Mouse (Mus musculus) cerebellum, adult 2 months (tissue): Measurements from ENCODE around the gene Edc3. TPM values are rescaled to one million over a fixed set of nuclear protein-coding genes. Genes with fewer than 3 reads are reported as not detected.

Source experiments
- DNase-seq, 2 experiments: peaks; one replicate each; pipeline ENCODE4 v3.0.0; 2021
- H3K27ac ChIP-seq: fragments of 200-500 bp; 2 replicates; pipeline ENCODE4 v1.5.1; 2012; ENCODE audit warnings: low read length, control low read depth, inconsistent platforms; ENCODE audit not compliant: insufficient read depth
- H3K27me3 ChIP-seq: fragments of 200-500 bp; 2 replicates; pipeline ENCODE4 v1.6.1; 2012; ENCODE audit warnings: inconsistent platforms, mild to moderate bottlenecking, low read length, moderate library complexity; ENCODE audit not compliant: control insufficient read depth, insufficient read depth
- H3K4me1 ChIP-seq: fragments of 200-500 bp; 2 replicates; pipeline ENCODE4 v1.6.1; 2011; ENCODE audit warnings: low read length; ENCODE audit not compliant: control insufficient read depth, insufficient read depth
- H3K4me3 ChIP-seq: fragments of 200-500 bp; replicated peaks from 2 replicates; pipeline ENCODE3; 2011; ENCODE audit warnings: mild to moderate bottlenecking, low read depth, low read length, control low read depth; ENCODE audit not compliant: insufficient read depth
- CTCF ChIP-seq: fragments of 200-500 bp; IDR thresholded peaks from 2 replicates; pipeline ENCODE4 v1.5.1; 2011; ENCODE audit warnings: low read depth, mild to moderate bottlenecking, control low read depth, low read length, moderate library complexity, borderline replicate concordance; ENCODE audit not compliant: insufficient read depth
- POLR2A ChIP-seq: fragments of 200-500 bp; IDR thresholded peaks from 2 replicates; pipeline ENCODE4 v1.6.1; 2011; ENCODE audit warnings: low read length, control low read depth, borderline replicate concordance; ENCODE audit not compliant: insufficient read depth
- WGBS: fragments of 180-500 bp; shearing (Covaris S2); methylation state at CpG from one replicate; pipeline ENCODE4 v1.1.7; 2018; 5-methylcytosine and 5-hydroxymethylcytosine counted together
- polyA plus RNA-seq: library from polyadenylated mRNA; depleted of rRNA; stranded (reverse); fragments of >200 nt; gene quantifications from 2 replicates; pipeline ENCODE4 v1.2.3, GENCODE M21; 2012

The Edc3 gene
- polyA plus RNA-seq, 1 experiment, result 16.1 TPM

DNA sequence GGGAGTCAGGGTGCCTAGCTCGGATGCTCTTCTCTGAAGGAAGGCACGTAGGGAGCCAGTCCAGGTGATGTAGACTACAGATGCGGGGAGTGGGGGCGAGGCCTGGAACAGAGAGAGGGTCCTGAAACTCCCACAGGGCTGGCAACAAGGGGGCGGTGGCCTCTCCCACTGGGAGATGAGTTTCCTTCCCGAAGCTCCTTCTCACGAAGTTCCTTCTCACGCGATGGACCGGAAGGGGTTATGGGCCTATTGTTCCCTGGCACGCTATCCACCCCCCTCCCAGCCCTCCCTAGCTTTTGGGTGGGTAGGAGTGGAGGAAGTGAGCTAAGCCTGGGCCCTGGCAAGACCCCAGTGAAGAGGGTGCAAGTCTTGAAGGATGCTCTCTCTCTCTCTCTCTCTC, 40.5 kb upstream of the Edc3 start:
- DNase-seq, result no peak
- Histone ChIP-seq H3K27ac (no peak overlapping the region), H3K4me1 (no peaks in the 10 kb centered on the region), H3K27me3 (no peaks in the 10 kb centered on the region), H3K4me3 (no peak overlapping the region)
- TF ChIP-seq POLR2A (no peak), CTCF (no peak)
- whole genome bisulfite sequencing, result 69% methylated on average over 11 of the region's 11 CpGs

DNA sequence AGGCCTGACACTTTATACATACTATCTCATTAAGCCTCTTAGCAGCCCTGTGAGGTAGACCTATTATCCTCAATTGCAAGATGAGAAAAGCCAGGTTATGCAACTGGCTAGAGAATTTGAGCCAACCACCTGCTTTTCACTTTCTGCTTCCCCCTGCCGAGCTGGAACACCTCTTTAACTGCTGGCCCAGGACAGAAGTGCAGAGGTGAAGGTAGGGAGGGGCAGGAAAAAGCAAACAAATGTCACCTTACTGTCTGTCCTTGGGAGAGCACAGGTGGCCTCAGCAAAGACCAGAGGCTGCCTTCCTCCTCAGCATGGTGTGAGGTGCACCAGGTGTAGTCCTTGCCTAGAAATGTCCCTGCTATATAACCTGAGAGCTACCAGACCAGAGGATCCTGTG, 40.1 kb upstream of the Edc3 start:
- Histone ChIP-seq H3K27me3 (no peaks in the 10 kb centered on the region), H3K27ac (no peak overlapping the region), H3K4me1 (no peaks in the 10 kb centered on the region), H3K4me3 (no peak overlapping the region)
- TF ChIP-seq POLR2A (no peak), CTCF (no peak)
- DNase-seq, result no peak
- 56% methylated on average over 1 of the region's 1 CpGs for WGBS

DNA sequence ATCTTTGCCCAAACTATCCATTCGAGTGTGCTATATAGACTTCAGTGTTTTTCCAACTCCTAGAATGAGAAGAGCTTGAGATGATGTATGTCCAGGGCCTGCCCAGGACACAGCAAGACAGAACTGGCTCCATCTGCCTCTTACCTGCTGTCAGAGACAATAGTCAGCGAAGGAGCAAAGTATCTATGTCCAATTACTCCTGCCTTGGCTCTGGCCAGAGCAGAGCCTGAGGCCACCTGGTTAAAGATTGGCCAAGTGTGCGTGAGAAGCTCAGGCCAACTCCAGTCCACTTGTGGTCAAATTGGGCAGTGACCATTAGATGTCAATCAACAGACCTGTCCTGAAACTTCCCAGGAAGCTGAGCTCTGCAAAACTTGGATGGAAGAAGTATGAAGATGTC, 38.8 kb upstream of the Edc3 start:
- H3K4me1 ChIP-seq, result no peaks in the 10 kb centered on the region
- WGBS, result 31% methylated on average over 3 of the region's 3 CpGs
- no peaks in the 10 kb centered on the region for H3K27me3 ChIP-seq
- no peak overlapping the region for H3K27ac ChIP-seq
- DNase-seq, result peak in 1 of 2 experiments; percentile 20
- no peak overlapping the region for H3K4me3 ChIP-seq
- TF ChIP-seq POLR2A (no peak), CTCF (no peak)

DNA sequence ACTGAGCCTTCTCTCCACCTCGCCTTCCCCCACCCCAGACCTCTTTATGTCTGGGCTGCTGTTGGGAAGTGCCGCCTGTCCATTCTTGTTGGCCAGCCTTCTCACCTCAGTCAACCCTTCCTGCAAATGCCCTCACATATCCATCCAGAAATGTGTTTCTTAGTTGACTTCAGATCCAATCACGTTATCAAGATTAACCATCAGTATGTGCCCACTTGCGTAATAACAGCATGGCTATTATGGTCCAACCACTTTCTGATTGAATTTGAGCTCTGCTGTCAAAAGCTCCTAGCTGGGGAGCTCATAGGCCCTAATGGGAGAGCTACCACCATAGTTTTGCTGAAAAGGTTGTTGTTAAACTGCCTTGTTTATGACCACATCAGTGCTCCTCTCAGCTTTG, 37.3 kb upstream of the Edc3 start:
- Histone ChIP-seq H3K27ac (no peak overlapping the region), H3K4me1 (no peaks in the 10 kb centered on the region), H3K27me3 (no peaks in the 10 kb centered on the region), H3K4me3 (no peak overlapping the region)
- TF ChIP-seq CTCF (no peak), POLR2A (no peak)
- DNase-seq, result no peak
- 93% methylated on average over 4 of the region's 4 CpGs for WGBS

DNA sequence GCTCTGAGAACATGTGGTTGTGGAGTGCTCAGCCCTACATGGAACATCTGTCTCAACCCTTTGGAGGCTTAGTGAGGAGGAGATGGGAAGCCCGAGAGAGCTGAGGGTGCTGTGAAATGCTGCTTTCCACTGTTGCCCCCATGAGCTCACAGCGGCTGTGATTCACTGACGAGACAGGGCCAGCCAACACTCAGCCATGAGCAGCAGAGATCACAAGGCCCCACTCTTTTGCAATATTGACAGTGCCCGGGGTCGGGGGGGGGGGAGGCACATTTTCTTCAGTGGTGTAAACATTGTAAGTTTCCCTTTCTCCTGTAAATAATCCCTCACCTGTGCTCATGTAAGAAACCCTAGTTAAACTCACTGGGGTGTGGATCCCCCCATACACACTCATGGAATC, 36.8 kb upstream of the Edc3 start:
- WGBS, result 89% methylated on average over 5 of the region's 5 CpGs
- Histone ChIP-seq H3K4me3 (no peak overlapping the region), H3K4me1 (no peaks in the 10 kb centered on the region), H3K27ac (no peak overlapping the region), H3K27me3 (no peaks in the 10 kb centered on the region)
- TF ChIP-seq CTCF, result no peak
- no peak for TF ChIP-seq POLR2A
- no peak for DNase-seq

DNA sequence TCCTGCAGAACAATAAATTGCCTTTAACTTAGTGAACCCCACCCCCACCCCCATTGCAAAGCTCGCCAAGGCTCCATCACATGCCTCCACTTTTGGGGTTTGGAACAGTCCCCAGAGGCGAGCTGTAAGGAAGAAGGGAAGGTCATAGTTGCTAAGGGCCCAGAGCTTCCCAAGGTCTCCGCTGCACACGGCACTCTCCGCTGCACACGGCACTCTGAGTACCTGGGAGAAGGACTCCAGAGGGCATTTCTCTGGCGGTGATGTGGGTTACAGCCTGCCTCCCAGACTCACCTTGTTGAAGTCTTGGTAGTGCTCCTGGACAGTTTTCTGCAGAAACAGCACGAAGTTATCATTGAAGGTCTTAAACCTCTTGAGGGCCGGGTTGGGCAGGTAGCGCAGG, 26.9 kb upstream of the Edc3 start:
- Histone ChIP-seq H3K27ac (no peak overlapping the region), H3K4me3 (no peak overlapping the region), H3K4me1 (no peaks in the 10 kb centered on the region), H3K27me3 (no peaks in the 10 kb centered on the region)
- TF ChIP-seq POLR2A, result no peak
- TF ChIP-seq CTCF, result no peak
- WGBS, result 81% methylated on average over 10 of the region's 10 CpGs
- no peak for DNase-seq

DNA sequence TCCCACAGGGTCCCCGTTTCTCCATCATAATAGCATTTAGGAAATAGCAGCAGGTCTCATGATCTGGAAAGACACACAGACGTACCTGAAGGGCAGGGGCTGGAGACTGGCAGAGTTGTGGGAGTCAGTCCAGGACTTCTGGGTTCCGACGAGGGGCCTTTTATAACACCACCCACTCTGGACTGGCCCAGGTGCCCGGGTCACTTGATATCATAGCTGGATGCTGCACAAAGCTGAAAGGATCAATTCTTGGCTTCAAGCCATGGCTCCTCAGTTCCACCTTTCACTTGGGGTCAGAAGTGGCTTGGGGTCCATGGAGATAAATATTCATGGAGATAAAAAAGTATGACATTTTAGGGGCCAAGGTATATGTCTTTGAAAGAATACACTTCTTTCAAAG, 24.8 kb upstream of the Edc3 start, which contains the start of gene Cyp1a2:
Cyp1a2 (minus strand) TSS at position 184 of the 400 bp plus-strand sequence.
- TF ChIP-seq CTCF, result no peak
- no peak for TF ChIP-seq POLR2A
- WGBS, result 69% methylated on average over 5 of the region's 5 CpGs

DNA sequence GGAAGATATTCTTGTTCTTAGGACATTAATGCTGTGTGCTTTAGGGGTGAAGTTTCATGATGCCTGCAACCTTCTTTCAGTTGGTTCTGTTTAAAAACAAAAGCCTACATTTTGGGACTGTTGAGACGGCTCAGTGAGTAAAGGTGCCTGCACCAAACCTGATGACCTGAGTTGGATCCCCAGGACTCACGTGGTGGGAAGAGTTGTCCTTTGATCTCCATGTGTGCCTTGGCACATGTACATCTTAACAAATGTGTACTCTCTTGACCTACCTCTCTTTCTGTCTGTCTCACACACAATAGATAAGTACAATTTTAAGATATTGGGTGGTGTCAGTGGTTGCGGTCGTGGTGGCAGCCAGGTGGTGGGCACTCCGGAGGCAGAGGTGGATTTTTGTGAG, 22.3 kb upstream of the Edc3 start:
- 89% methylated on average over 5 of the region's 5 CpGs for WGBS
- no peak overlapping the region for H3K27ac ChIP-seq
- no peak for TF ChIP-seq CTCF
- no peak for TF ChIP-seq POLR2A
- no peak for DNase-seq
- no peak overlapping the region for H3K4me3 ChIP-seq
- H3K27me3 ChIP-seq, result no peaks in the 10 kb centered on the region
- no peaks in the 10 kb centered on the region for H3K4me1 ChIP-seq

More for the DNA sequence above, 24.8 kb upstream of the Edc3 start, which contains the start of gene Cyp1a2:
- Histone ChIP-seq H3K4me3 (no peak within 1 kb of the TSS), H3K4me1 (no peaks in the 10 kb centered on the region), H3K27ac (no peak within 1 kb of the TSS), H3K27me3 (no peaks in the 10 kb centered on the region)
- DNase-seq, result no peak
